Mouse (Mus musculus) left cerebral cortex, postnatal 4 days (tissue): ENCODE measurements around the gene Gngt1. TPM values are rescaled to one million over a fixed set of nuclear protein-coding genes. Genes with fewer than 3 reads are reported as not detected.

ENCODE experiments used
- DNase-seq: peaks from one replicate; pipeline ENCODE4 v3.0.0-alpha.2; 2022
- intact Hi-C: fragments of 180-260 bp; cut with DNase I; formaldehyde crosslinking; loops from one replicate; pipeline ENCODE4 v1.15.1; 2025
- total RNA-seq, 2 experiments: library from RNA; stranded (reverse); gene quantifications; 2 replicates each; pipeline ENCODE4 v1.2.3; 2021

The Gngt1 gene
- total RNA-seq, result not detected

DNA sequence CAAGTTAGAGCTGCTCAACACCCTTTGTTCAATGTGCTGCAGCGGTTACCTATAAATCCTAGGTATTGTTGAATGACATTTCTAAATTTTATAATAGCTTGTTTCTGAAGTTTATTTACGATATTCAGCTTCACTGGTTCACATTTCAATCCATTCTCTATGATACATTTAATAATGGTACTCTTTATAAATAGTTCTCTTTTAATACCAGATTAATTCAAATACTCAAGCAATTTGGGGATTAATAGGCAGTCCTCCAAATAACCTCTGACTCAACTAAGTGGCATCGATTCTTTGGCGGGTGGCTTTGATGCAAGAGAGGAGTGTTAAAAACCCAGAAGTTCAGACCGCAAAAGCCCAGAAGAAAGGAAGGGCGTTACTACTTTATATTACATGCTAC, at the start of gene Gngt1:
Gngt1 (plus strand) TSS at position 301 of the 400 bp plus-strand sequence.
- intact Hi-C loops, result no loop called here
- DNase-seq, result no peak

- DNase-seq, result no peak
- intact Hi-C loops, result no loop called here
These were observed 38.6 kb upstream of the Gngt1 start for GRCm38 (mm10) chr6:3954969-3955368.

GRCm38 (mm10) chr6:3967676-3968626, 25.6 kb upstream of the Gngt1 start:
- DNase-seq, result peak; percentile 6

DNA sequence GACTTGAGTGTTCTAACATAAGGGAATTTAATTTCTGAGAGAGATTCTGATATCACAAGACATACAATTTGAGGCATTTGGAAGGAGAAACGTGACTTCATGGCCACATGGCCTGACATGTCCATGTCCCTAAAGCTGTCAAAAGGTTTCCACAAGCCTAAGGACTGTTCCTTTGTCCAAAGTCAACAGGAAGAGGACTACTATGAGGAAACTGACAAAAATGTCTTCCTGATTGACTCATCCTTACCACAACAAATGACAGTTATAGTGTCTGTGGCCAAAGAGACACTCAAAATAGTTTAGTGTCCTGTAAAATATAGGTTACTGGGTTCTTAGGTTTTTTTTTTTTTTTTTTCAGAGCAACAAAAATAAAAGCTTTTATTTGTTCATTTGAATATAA, 19.9 kb upstream of the Gngt1 start:
- intact Hi-C loops, result no loop called here
- DNase-seq, result no peak

More at GRCm38 (mm10) chr6:3967676-3968626, 25.6 kb upstream of the Gngt1 start:
- intact Hi-C loops, result no loop called here

GRCm38 (mm10) chr6:3982661-3983284, 10.8 kb upstream of the Gngt1 start:
- no peak for DNase-seq
- intact Hi-C loops, result no loop called here

DNA sequence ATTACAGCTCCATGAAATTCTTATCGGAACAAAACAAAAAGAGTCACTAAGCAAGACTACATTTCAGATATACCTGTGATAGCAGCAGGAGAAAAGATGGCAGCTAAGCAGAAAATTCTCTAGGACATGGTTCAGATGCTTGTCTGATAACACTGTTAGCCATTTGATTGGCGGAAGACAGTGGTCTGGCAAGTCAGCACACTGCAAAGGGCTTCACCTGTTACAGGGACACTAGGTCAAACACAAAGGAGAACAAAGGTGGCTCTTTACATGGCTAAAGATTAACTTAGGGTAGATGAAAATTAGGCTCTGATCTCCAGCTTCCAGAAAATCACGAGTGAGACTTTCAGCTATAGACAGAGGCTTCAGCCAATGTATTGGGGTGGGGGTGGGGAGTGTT, 4.8 kb upstream of the Gngt1 start, which contains the start of gene Tfpi2:
Tfpi2 (minus strand) TSS at position 170 of the 400 bp plus-strand sequence.
- intact Hi-C loops, result no loop called here
- DNase-seq, result no peak

GRCm38 (mm10) chr6:3998089-3998488, 4.5 kb downstream of the Gngt1 start:
- intact Hi-C loops, result no loop called here
- DNase-seq, result no peak

DNA sequence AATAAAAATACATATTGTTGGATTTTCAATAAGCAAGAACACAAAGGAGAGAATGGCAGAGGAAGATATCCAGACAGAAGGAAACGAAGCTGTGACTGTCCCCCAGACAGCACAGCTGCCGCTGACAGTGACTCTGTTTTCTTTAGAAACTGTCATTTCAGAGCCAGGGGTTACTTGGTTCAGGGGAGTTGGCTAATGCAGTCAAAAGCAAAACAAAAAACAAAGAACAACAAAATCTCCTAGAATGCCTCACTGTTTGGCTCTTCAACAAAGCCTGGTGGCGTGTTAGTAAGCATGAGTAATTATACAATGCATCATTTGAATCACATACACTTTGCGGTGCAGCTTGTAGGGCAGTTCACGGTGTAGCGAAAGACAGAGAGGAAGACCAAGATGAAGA, 5.7 kb downstream of the Gngt1 start:
- intact Hi-C loops, result no loop called here
- no peak for DNase-seq

DNA sequence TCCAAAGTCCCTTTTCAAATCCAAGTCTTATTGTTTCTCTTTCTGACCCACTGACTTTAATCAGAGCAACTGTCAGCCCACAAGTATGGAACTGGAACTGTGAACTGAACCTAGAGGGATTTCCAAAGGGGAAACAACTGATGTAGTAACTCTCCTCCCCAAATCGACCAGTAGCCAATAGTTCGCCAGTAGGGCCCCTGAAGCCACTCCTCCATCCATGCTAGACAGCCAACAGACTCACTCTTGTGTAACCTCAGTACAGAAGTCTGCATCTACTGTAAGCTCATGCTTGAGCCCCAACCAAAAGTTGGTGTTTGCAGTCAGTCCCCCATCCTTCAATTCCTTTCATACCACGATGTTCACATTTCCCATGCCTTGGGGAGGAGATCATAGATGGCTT, 7.1 kb downstream of the Gngt1 start:
- no peak for DNase-seq
- intact Hi-C loops, result no loop called here

DNA sequence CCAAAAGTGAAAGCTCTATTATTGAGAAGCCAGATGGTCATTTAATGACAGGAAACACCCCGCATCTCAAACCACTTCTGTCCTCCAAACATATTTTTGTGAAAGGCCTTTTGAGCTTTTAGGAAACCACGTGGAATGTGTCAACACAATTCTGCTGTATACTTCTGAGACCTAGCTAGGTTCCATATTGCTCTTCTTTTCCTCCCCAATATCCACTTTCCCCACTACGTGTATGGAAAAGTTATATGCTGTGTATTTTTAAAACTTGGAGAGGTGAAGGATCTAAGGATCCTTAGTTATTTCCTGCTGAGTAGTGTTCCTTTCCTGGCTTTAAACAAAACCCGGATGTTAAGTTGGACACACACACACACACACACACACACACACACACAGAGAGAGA, 9.9 kb downstream of the Gngt1 start:
- no peak for DNase-seq
- intact Hi-C loops, result no loop called here

DNA sequence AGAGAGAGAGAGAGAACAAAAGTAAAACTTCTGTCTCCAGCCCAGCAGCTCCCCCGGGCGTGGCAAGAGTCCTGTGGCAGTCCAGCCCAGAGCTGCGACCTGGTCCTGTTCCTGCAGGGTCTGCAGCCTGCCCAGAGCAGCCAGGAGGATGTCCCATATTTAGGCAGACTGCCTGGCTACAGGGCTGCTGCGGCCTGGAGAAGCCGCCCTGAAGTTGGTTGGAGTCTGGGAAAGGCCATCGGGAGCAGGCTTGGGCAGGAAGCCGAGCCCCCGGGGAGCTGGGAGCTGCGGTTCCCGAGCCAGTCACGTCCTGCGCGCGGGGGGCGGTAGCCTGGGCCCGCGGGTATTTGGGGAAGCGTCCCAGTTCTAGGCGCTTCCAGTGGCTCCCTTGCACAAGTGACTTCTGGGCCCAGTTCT, 10.3 kb downstream of the Gngt1 start, which contains the start of gene Gng11:
Gng11 (plus strand) TSS at position 15 of the 417 bp plus-strand sequence.
- intact Hi-C loops, result no loop called here
- DNase-seq, result peak; percentile 51

GRCm38 (mm10) chr6:4004808-4005207, 11.2 kb downstream of the Gngt1 start:
- DNase-seq, result no peak
- intact Hi-C loops, result no loop called here

GRCm38 (mm10) chr6:4008501-4009040, 15.0 kb downstream of the Gngt1 start:
- intact Hi-C loops, result no loop called here
- no peak for DNase-seq

DNA sequence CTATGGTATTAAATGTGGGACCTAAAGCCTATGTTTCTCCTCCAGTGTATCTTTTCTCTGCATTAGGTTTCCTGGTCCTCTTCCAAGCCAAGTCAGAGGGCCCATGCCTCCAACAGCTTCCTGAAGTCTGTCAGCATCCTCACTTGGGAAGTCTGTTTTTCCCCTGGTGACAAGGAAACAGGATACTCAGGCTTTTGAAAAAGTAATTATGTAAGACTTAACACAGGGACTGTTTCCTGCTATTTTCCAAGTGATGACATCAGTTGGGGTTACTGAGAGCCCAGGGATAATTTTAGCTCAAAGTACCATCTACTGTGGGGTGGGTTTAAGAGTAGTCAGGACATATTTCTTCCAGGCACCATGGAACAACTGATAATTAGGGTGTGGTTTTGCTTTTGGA, 16.0 kb downstream of the Gngt1 start:
- no peak for DNase-seq
- intact Hi-C loops, result no loop called here

- no peak for DNase-seq
- intact Hi-C loops, result no loop called here
These were observed 29.1 kb downstream of the Gngt1 start for GRCm38 (mm10) chr6:4022645-4023044.

DNA sequence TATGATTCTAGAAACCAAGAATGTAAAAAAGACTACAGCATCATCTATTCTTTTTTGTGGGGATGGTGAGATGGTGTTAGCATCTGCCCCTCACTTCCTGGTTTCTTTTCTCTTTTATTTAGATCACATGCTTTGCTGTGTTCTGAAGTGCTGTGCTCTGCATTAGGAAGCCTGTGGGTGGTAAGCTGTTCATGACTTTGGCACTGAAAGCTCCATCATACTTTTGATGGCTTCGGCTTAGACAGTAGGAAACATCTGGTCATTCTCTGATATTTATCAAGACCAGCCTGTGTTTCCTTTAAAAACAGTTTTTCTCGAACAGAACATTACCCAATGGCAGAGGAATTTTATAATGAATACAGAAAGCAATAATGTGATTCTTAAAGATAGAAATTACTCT, 32.8 kb downstream of the Gngt1 start:
- intact Hi-C loops, result no loop called here
- DNase-seq, result no peak

DNA sequence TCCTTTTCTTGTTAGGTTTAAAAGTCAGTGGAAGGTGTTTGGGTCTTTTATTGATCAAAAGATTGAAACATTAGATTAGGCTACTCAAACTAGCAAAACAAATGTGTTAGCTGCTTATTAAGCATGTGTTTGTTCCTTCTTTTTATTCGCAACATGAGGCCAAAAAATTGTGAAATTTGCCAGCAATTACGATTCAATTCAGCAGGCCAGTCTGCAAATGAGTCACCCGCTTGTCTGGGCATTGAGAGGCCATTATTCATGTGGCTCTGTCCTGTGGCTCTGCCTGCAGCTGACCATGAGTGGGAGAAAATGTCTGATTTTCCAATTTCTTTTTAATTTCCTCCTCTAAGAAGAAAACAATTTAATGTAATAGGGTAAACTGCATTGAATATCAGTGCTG, 37.4 kb downstream of the Gngt1 start:
- no peak for DNase-seq
- intact Hi-C loops, result no loop called here

DNA sequence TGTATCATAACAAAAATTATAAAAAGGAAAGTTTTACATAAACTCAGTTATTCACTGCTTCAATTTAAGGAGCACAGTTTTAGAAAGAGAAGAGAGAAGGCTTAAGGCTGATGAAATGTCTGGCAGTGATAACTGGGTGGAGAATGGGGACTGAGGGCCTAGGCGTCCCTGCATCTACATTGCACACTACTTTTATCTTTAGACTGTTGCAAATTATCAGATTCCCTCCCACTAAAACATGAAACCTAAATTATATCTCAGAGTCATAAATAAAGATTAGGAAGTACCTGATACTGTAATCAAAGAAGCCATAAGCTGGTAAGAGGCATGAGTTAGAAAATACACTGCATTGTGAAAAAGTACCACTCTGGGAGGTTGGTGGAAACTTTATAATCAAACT, 48.2 kb downstream of the Gngt1 start:
- DNase-seq, result no peak
- intact Hi-C loops, result no loop called here
